Mouse (Mus musculus) mesoderm, embryonic 11.5 days (tissue): ENCODE data around the gene Ric3.
A peak's percentile ranks its signal among the peaks of the same experiment; 100 is the strongest.

ENCODE experiments used
- DNase-seq: peaks from one replicate; pipeline ENCODE4 v3.0.0-alpha.2; 2012; ENCODE audit warnings: low read depth, low spot score

Gene Ric3

GRCm38 (mm10) chr7:109001971-109002370 lies 81.2 kb downstream of the Ric3 start:
- DNase-seq = no peak

GRCm38 (mm10) chr7:109000315-109000954 lies 82.7 kb downstream of the Ric3 start:
- peak; percentile 53 for DNase-seq

- DNase-seq = no peak
Observed at GRCm38 (mm10) chr7:108996156-108996555, 87.0 kb downstream of the Ric3 start.

GRCm38 (mm10) chr7:108993881-108994291 lies 89.2 kb downstream of the Ric3 start:
- no peak for DNase-seq

GRCm38 (mm10) chr7:108993230-108993629 lies 89.9 kb downstream of the Ric3 start:
- no peak for DNase-seq

- no peak for DNase-seq
Observed at GRCm38 (mm10) chr7:108991207-108991606, 91.9 kb downstream of the Ric3 start.

GRCm38 (mm10) chr7:108985934-108986708 lies 97.0 kb downstream of the Ric3 start:
- no peak for DNase-seq
